Mouse (Mus musculus) hematopoietic stem cell, adult 5-6 weeks (primary cell): ENCODE data around the gene Ilf2. TPM values are rescaled to one million over a fixed set of nuclear protein-coding genes. Genes with fewer than 3 reads are reported as not detected.
A peak's percentile ranks its signal among the peaks of the same experiment; 100 is the strongest.

Experiments
- ATAC-seq, 2 experiments: fragments of 125-278 bp in 1 of 2; replicated peaks in 1 of 2; 2 replicates each; pipeline ENCODE4 v1.8.0; 2016 to 2017; ENCODE audit warnings: inconsistent platforms in 2 of 2, mild to moderate bottlenecking in 2 of 2, moderate number of reproducible peaks in 2 of 2, low read depth in 1 of 2, moderate TSS enrichment in 1 of 2; ENCODE audit not compliant: low FRiP score in 2 of 2, poor library complexity in 2 of 2, severe bottlenecking in 2 of 2, insufficient read depth in 1 of 2, low TSS enrichment in 1 of 2
- total RNA-seq: library from RNA; stranded (forward); fragments of 172-1452, 232-1000 nt; gene quantifications from 2 replicates; pipeline ENCODE4 v1.2.3, GENCODE M21; 2017

Ilf2 gene
- total RNA-seq = 203 and 236 TPM in 2 replicates

- peak; percentile 98 for ATAC-seq
Observed at GRCm38 (mm10) chr3:90475831-90476611, at the start of gene Ilf2. TSS of gene Ilf2 (plus strand) at chr3:90476126.

DNA sequence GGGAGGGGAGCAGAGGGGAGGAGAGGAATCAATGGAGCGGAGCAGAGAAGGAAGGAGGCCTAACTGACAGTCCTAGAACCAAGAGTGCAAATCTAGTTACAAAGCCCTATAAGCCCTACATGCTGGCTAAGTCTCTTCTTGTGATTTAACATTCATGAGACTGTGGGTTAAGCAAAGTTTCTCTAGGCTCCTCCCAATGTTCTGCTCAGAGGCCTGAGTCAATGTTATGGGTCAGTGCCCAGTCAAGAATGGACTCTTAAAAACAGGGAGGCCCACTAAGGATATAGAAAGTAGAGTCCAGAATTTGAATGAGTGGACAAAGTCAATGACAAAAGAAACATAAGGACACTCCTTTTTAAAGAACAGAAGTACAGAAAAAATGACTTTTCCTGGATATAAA lies 48.4 kb upstream of the Ilf2 start:
- no peak for ATAC-seq

GRCm38 (mm10) chr3:90428186-90428585 lies 47.7 kb upstream of the Ilf2 start:
- ATAC-seq = no peak

DNA sequence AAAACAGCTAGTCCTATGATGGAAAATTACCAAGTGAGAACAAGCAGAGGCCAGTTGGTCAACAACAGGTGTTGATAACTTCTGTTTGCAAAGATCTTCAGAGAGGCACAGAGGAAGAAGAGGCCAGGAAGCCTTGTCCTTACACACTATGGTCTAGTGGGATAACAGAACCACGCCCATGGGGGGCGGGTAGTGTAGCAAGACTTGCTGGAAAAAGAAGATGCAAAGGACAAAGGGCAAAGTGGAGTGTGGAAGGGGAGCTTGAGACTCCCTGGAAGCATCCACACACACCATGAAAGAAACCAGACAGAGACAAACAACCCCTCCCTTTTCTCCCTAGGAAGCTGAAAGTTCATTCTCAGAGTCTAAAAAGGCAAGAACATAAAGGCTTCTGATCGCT lies 46.4 kb upstream of the Ilf2 start:
- no peak for ATAC-seq

- no peak for ATAC-seq
Observed at GRCm38 (mm10) chr3:90432348-90432747, 43.6 kb upstream of the Ilf2 start.

- peak; percentile 28 to 41; a peak in 3 of 4 replicates for ATAC-seq
Observed at GRCm38 (mm10) chr3:90432811-90433219, 43.1 kb upstream of the Ilf2 start.

GRCm38 (mm10) chr3:90433381-90434020 lies 42.4 kb upstream of the Ilf2 start, which contains the start of gene Ints3:
TSS of gene Ints3 (minus strand) at chr3:90433622.
- ATAC-seq = peak; percentile 99

GRCm38 (mm10) chr3:90434073-90434730 lies 41.7 kb upstream of the Ilf2 start:
- no peak for ATAC-seq

DNA sequence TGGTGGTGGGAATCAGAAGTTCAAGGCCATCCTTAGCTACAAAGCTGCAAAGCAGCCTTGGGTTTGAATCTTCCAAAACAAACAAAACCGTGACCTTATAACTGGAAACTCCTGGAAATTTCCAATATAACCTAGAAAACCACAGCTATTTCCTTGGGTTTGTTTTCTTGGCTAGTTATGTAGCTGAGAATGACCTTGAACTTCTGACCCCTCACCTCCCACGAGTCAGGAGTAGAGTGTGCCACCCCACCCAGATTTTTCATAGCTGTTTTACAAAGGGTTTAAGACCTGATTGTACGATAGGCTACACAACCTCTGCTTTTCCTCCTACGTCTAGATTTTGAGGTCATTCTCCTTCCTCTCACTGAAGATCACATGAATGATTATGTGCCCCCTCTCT lies 38.8 kb upstream of the Ilf2 start:
- no peak for ATAC-seq

GRCm38 (mm10) chr3:90440756-90441155 lies 35.2 kb upstream of the Ilf2 start:
- no peak for ATAC-seq

DNA sequence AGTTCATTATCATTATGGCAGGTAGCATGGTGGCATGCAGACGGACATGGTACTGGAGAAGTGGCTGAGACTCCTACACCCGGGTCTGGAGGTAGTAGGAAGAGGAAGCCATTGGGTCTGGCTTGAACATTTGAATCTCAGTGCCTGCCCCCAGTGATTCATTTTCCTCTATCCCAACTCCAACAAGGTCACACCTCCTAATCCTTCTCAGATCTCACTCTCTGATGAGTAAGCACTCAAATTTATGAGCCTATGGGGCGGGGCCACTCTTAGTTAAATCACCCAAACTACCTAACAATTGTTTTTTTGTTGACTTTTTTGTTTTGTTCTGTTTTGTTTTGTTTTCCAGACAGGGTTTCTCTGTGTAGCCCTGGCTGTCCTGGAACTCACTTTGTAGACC lies 31.9 kb upstream of the Ilf2 start:
- no peak for ATAC-seq

DNA sequence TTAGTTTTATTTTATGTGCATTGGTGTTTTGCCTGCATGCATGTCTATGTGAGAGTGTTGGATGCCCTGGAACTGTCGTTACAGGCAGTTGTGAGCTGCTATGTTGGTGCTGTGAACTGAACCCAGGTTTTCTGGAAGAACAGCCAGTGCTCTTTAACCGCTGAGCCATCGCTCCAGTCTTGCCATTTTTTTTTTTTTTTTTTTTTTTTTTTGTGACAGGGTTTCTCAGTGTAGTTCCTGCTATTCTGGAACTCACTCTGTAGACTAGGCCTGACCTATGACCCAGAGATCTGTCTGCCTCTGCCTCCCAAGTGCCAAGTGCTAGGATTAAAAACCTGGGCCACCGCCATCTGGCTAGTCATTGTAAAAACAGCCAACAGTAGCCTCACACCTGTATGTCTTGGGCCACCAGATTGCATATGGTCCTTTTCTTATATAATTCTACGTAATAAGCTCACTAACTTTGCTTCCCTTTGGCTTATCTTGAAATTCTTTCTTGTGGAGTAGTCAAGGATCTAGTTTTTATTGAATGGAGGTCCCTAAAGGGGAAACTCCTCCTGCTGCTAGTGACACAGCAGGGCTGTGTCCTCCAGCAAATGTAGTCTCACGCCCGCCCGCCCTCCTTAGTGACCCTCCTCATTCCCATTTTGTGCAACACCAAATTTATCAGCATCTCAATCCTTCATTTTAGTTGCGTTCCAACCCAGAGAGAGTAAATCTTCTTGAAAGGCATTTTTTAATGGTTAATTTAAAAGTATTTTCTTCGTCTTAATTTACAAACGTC lies 30.3 kb upstream of the Ilf2 start:
- no peak for ATAC-seq

GRCm38 (mm10) chr3:90446389-90447122 lies 29.4 kb upstream of the Ilf2 start:
- ATAC-seq = peak; percentile 83 to 87

GRCm38 (mm10) chr3:90447123-90447494 lies 28.8 kb upstream of the Ilf2 start:
- 0 out of 4 replicates have a peak, but pooled peaks of 1 of the 2 experiments have one; percentile 8 for ATAC-seq

- ATAC-seq = no peak
Observed at GRCm38 (mm10) chr3:90448626-90449025, 27.3 kb upstream of the Ilf2 start.

GRCm38 (mm10) chr3:90450874-90451273 lies 25.1 kb upstream of the Ilf2 start:
- ATAC-seq = no peak
